Mouse (Mus musculus): ENCODE measurements around the gene Pou1f1. TPM values are rescaled to one million over a fixed set of nuclear protein-coding genes. Genes with fewer than 3 reads are reported as not detected.
A peak's percentile ranks its signal among the peaks of the same experiment; 100 is the strongest.

Gene Pou1f1
- polyA plus RNA-seq, 1 experiment from 2014 or later = not detected

GRCm38 (mm10) chr16:65561963-65562863, 41.9 kb downstream of the Pou1f1 start, which contains the start of gene Chmp2b:
Chmp2b (minus strand) TSS chr16:65562726.
- DNase-seq = peak; percentile 83
- TF ChIP-seq CTCF (IDR thresholded peaks at IDR 0.05; ENCODE audit: low read depth) (no peak), EP300 (IDR thresholded peaks at IDR 0.05; ENCODE audit: low read depth) (no peak)
- Histone ChIP-seq H3K4me2 (ENCODE audit: low read depth, low read length) (peak within 1 kb of the TSS; percentile 89), H3K27me3 (ENCODE audit: insufficient read depth, low read length) (no peaks in the 10 kb centered on the region), H3K9me3 (ENCODE audit: low read length) (no peaks in the 10 kb centered on the region), H3K4me1 (ENCODE audit: insufficient read depth) (peaks cover 13% of the 10 kb centered on the region), H3K27ac (ENCODE audit: low read depth) (peak within 1 kb of the TSS; percentile 75), H3K36me3 (replicated peaks; ENCODE audit: insufficient read depth, low read length) (no peaks in the 10 kb centered on the region), H3K9ac (replicated peaks) (peak within 1 kb of the TSS; percentile 93), H3K4me3 (ENCODE audit: low read depth, low read length) (peak within 1 kb of the TSS; percentile 90)
- peak; percentile 95 for ATAC-seq
- WGBS (ENCODE audit: insufficient replicate concordance) = under 1% methylated on average over 62 of the region's 69 CpGs

GRCm38 (mm10) chr16:65562864-65563206, 42.5 kb downstream of the Pou1f1 start:
- Histone ChIP-seq H3K4me3 (ENCODE audit: low read depth, low read length) (peak overlapping the region; percentile 90), H3K9ac (replicated peaks) (peak overlapping the region; percentile 93), H3K27ac (ENCODE audit: low read depth) (no peak overlapping the region), H3K9me3 (ENCODE audit: low read length) (no peaks in the 10 kb centered on the region), H3K4me2 (ENCODE audit: low read depth, low read length) (peak overlapping the region; percentile 89), H3K36me3 (replicated peaks; ENCODE audit: insufficient read depth, low read length) (no peaks in the 10 kb centered on the region), H3K27me3 (ENCODE audit: insufficient read depth, low read length) (no peaks in the 10 kb centered on the region), H3K4me1 (ENCODE audit: insufficient read depth) (peaks cover 13% of the 10 kb centered on the region)
- TF ChIP-seq CTCF (IDR thresholded peaks at IDR 0.05; ENCODE audit: low read depth) = no peak
- no peak for TF ChIP-seq EP300 (IDR thresholded peaks at IDR 0.05; ENCODE audit: low read depth)
- ATAC-seq = peak; percentile 57
- 1% methylated on average over 10 of the region's 10 CpGs for WGBS (ENCODE audit: insufficient replicate concordance)
- no peak for DNase-seq

DNA sequence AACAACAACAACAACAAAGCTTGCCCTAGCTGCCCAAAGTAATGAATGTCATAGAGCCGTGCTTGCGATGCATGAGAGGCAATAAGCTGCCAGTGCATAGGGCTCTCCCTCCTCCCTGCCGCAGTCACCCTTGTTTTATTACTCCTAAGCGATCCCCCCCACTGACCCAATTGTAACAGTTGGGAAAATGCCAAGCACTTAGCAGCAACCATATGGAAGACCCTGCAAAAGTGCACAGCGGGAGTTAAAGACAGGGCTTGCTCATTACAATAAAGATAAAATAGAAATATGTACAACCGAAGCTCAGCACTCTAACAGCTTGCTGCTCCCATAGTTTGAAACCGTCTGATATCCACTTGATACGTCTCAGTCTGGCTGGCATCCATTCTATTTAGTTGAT, 44.0 kb downstream of the Pou1f1 start:
- H3K4me1 ChIP-seq (ENCODE audit: insufficient read depth) = peaks cover 12% of the 10 kb centered on the region
- WGBS (ENCODE audit: insufficient replicate concordance) = 84% methylated on average over 8 of the region's 8 CpGs
- no peak for ATAC-seq
- no peak overlapping the region for H3K4me3 ChIP-seq (ENCODE audit: low read depth, low read length)
- DNase-seq = no peak
- TF ChIP-seq CTCF (IDR thresholded peaks at IDR 0.05; ENCODE audit: low read depth) (no peak), EP300 (IDR thresholded peaks at IDR 0.05; ENCODE audit: low read depth) (no peak)
- H3K36me3 ChIP-seq (replicated peaks; ENCODE audit: insufficient read depth, low read length) = no peaks in the 10 kb centered on the region
- no peak overlapping the region for H3K27ac ChIP-seq (ENCODE audit: low read depth)
- H3K9ac ChIP-seq (replicated peaks) = no peak overlapping the region
- no peaks in the 10 kb centered on the region for H3K27me3 ChIP-seq (ENCODE audit: insufficient read depth, low read length)
- H3K4me2 ChIP-seq (ENCODE audit: low read depth, low read length) = no peak overlapping the region
- no peaks in the 10 kb centered on the region for H3K9me3 ChIP-seq (ENCODE audit: low read length)

- H3K9me3 ChIP-seq (ENCODE audit: low read length) = no peaks in the 10 kb centered on the region
- WGBS (ENCODE audit: insufficient replicate concordance) = 83% methylated on average over 1 of the region's 1 CpGs
- peaks cover 7% of the 10 kb centered on the region for H3K4me1 ChIP-seq (ENCODE audit: insufficient read depth)
- H3K27ac ChIP-seq (ENCODE audit: low read depth) = no peak overlapping the region
- DNase-seq (no peak), ATAC-seq (no peak)
- no peak overlapping the region for H3K4me2 ChIP-seq (ENCODE audit: low read depth, low read length)
- no peak overlapping the region for H3K9ac ChIP-seq (replicated peaks)
- no peaks in the 10 kb centered on the region for H3K27me3 ChIP-seq (ENCODE audit: insufficient read depth, low read length)
- H3K4me3 ChIP-seq (ENCODE audit: low read depth, low read length) = no peak overlapping the region
- no peak for TF ChIP-seq EP300 (IDR thresholded peaks at IDR 0.05; ENCODE audit: low read depth)
- no peak for TF ChIP-seq CTCF (IDR thresholded peaks at IDR 0.05; ENCODE audit: low read depth)
- no peaks in the 10 kb centered on the region for H3K36me3 ChIP-seq (replicated peaks; ENCODE audit: insufficient read depth, low read length)
Measured at GRCm38 (mm10) chr16:65564951-65565350, 44.6 kb downstream of the Pou1f1 start.

DNA sequence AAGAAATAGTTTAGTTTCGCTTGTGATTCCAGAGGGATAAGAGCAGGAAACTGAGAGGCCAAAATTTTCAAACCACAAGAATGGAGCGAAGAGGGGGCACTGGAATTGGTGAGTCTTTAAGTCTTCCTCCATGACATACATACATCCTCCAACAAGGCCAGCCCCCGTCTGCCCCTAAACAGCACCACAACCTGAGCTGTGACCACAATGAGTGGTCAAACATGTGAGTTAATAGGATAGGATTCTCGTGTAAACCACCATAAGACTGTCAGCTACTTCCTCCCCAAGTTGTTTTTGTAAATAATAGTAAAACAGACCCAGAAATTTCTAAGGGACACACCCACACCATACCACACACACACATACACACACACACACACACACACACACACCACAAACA, 48.5 kb downstream of the Pou1f1 start:
- no peak overlapping the region for H3K4me3 ChIP-seq (ENCODE audit: low read depth, low read length)
- no peaks in the 10 kb centered on the region for H3K4me1 ChIP-seq (ENCODE audit: insufficient read depth)
- no peak for TF ChIP-seq CTCF (IDR thresholded peaks at IDR 0.05; ENCODE audit: low read depth)
- no peak for TF ChIP-seq EP300 (IDR thresholded peaks at IDR 0.05; ENCODE audit: low read depth)
- no peaks in the 10 kb centered on the region for H3K9me3 ChIP-seq (ENCODE audit: low read length)
- H3K27me3 ChIP-seq (ENCODE audit: insufficient read depth, low read length) = no peaks in the 10 kb centered on the region
- no peak for ATAC-seq
- H3K27ac ChIP-seq (ENCODE audit: low read depth) = no peak overlapping the region
- DNase-seq = no peak
- no peaks in the 10 kb centered on the region for H3K36me3 ChIP-seq (replicated peaks; ENCODE audit: insufficient read depth, low read length)
- 51% methylated on average over 4 of the region's 4 CpGs for WGBS (ENCODE audit: insufficient replicate concordance)
- no peak overlapping the region for H3K9ac ChIP-seq (replicated peaks)
- no peak overlapping the region for H3K4me2 ChIP-seq (ENCODE audit: low read depth, low read length)

DNA sequence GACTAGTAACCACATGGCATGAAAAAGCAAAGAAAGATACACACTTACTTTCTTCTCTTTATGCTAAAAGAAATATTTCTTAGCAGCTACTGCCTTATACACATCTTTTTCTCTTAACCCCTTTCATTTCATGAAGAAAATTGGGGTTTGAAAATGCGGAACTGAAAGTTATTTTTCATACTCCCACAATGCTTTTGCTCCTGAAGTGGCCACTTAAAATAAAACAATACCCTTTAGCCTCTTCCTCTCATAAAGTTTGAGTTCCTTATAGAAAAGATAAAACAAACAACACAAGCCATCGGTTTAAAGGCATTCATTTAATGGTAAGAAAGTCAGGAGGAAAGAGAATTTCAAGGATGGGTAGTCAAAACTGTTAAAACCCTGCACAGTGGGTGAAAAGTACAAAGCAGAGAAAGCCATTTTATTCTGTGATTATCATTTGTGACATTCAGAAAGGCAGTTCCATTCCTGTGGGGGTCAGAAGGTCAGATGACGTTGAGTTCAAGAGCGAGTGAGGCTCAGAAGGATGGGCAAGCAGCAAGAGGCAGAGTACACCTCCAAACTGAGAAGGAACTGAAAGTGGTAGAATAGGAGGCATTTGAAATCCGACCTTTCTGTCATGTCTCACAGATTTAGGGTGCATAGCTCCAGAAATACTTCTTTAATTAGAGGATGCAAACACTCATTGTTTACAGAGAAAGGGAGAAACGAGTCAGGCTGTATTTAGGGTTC, 57.2 kb downstream of the Pou1f1 start:
- H3K4me1 ChIP-seq (ENCODE audit: insufficient read depth) = no peaks in the 10 kb centered on the region
- WGBS (ENCODE audit: insufficient replicate concordance) = 50% methylated on average over 6 of the region's 6 CpGs
- ATAC-seq (no peak), DNase-seq (no peak)
- no peaks in the 10 kb centered on the region for H3K27me3 ChIP-seq (ENCODE audit: insufficient read depth, low read length)
- TF ChIP-seq CTCF (IDR thresholded peaks at IDR 0.05; ENCODE audit: low read depth) (no peak), EP300 (IDR thresholded peaks at IDR 0.05; ENCODE audit: low read depth) (no peak)
- no peak overlapping the region for H3K27ac ChIP-seq (ENCODE audit: low read depth)
- H3K4me3 ChIP-seq (ENCODE audit: low read depth, low read length) = no peak overlapping the region
- no peaks in the 10 kb centered on the region for H3K9me3 ChIP-seq (ENCODE audit: low read length)
- no peak overlapping the region for H3K4me2 ChIP-seq (ENCODE audit: low read depth, low read length)
- no peak overlapping the region for H3K9ac ChIP-seq (replicated peaks)
- H3K36me3 ChIP-seq (replicated peaks; ENCODE audit: insufficient read depth, low read length) = no peaks in the 10 kb centered on the region

Other genes starting within 250 kb of the Pou1f1 start
- 26.6 and 26.7 TPM in 2 replicates for gene Chmp2b, start 42.2 kb downstream of the Pou1f1 start, polyA plus RNA-seq (2015; fragmentation: Nextera tagmentation; extraction: Ambion mirVana)

All from liver, postnatal 0 days (tissue).